Mouse (Mus musculus): ENCODE measurements at regions not wholly inside any gene's neighbourhood (a gene's known extent, or its start where the extent isn't known, plus 50 kb on each side); places are given as distances from the start of the nearest gene placed in this dataset.

DNA sequence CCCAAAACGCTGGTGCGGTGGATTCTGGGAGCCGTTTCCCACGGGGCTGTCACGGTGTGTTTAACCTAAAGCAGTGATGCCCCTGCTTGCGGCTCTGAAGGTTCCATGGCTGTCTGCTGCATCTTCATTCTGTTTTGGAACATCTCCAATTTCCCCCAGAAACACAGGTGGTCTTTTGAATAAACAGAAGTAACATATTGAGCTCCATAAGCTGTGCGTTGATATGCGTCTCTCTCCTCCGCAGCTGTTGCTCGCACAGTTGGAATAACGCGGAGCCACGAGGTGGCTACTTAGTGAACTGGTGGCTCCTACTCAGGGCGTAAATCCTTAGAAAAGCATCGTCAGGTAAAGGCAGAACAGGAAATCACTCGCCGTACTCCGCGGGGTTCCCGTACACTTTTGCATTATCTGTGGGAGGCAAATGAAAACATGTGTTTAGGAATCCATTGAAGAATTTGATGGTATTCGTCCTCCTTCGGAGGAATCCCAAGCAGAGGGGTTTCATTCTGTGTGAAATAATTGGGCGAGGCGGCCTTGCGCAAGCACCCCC, 214.8 kb upstream of the Id4 start:
- no peak for TF ChIP-seq POLR2A (IDR thresholded peaks at IDR 0.05; ENCODE audit: low read depth, low read length)
- TF ChIP-seq CTCF (IDR thresholded peaks at IDR 0.05; ENCODE audit: borderline replicate concordance, insufficient read depth, low read length) = no peak
